ENCODE assay signal across 8 mouse cellular contexts in the genomic region with DNA sequence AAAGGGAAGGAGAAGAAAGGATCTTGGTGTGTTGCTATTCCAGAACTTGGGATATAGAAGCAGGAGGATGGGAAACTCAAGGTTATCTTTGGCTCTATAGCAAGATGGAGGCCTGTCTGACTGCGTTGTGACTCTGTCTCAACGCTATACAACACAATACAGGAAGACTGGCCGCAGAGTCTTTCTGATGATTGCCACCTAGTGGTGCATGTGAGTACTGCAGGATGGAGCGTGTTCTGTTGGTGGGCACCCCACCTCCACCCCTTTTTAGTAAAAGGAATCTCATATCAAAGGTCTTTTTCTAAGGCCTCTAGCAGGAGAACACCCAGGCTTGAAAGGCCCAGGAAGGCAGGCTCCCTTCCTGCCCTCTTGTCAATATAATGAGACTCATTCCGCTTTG. TPM values are rescaled to one million over a fixed set of nuclear protein-coding genes. Genes with fewer than 3 reads are reported as not detected.
DNase-seq lines count a peak whose midpoint lies in the region; ATAC-seq lines count a peak whose summit lies in the region.

No protein-coding gene starts in this region.

- 14% methylated on average over 5 of the region's 5 CpGs for WGBS in forebrain, embryonic 11.5 days
- 9% methylated on average over 5 of the region's 5 CpGs for WGBS in forebrain, embryonic 12.5 days

- no peak overlapping the region for H3K4me3 ChIP-seq in forebrain, embryonic 11.5 days (ENCODE audit: low read depth, low read length)
- no peak overlapping the region for H3K4me3 ChIP-seq in forebrain, embryonic 12.5 days (replicated peaks)

- no peak for ATAC-seq in forebrain, embryonic 11.5 days (replicated peaks; ENCODE audit: low FRiP score)
- ATAC-seq in forebrain, embryonic 12.5 days (ENCODE audit: low FRiP score) = no peak

- H3K27ac ChIP-seq in forebrain, embryonic 11.5 days (ENCODE audit: low read depth, low read length) = no peak overlapping the region
- no peak overlapping the region for H3K27ac ChIP-seq in forebrain, embryonic 12.5 days

- no peaks in the 10 kb centered on the region for H3K36me3 ChIP-seq in forebrain, embryonic 11.5 days (ENCODE audit: control insufficient read depth, insufficient read depth, low read length)
- no peaks in the 10 kb centered on the region for H3K36me3 ChIP-seq in forebrain, embryonic 12.5 days (replicated peaks)

- no peaks in the 10 kb centered on the region for H3K4me1 ChIP-seq in forebrain, embryonic 11.5 days (replicated peaks; ENCODE audit: control insufficient read depth, insufficient read depth, low read length)
- 0 out of 2 replicates have a peak, but pooled peaks cover 4% of the 10 kb centered on the region for H3K4me1 ChIP-seq in forebrain, embryonic 12.5 days

- H3K27me3 ChIP-seq in forebrain, embryonic 11.5 days (ENCODE audit: control insufficient read depth, insufficient read depth, low read length) = no peaks in the 10 kb centered on the region
- peaks cover 22% of the 10 kb centered on the region for H3K27me3 ChIP-seq in forebrain, embryonic 12.5 days

- H3K9me3 ChIP-seq in forebrain, embryonic 11.5 days (ENCODE audit: control insufficient read depth, low read length) = no peaks in the 10 kb centered on the region
- no peaks in the 10 kb centered on the region for H3K9me3 ChIP-seq in forebrain, embryonic 12.5 days

- no peak overlapping the region for H3K9ac ChIP-seq in forebrain, embryonic 11.5 days (ENCODE audit: low read length)
- no peak overlapping the region for H3K9ac ChIP-seq in forebrain, embryonic 12.5 days

- peak; percentile 88 for DNase-seq in forebrain, embryonic 11.5 days (ENCODE audit: low spot score)
- peak; percentile 38 for DNase-seq in Muller cell, postnatal 12 days (ENCODE audit: inconsistent ontology term)
- DNase-seq in cerebellum, adult 9-11 months = peak; percentile 67
- DNase-seq in gastrocnemius, postnatal 36 days = peak; percentile 66 to 71
- peak; percentile 69 to 76 for DNase-seq in layer of hippocampus, postnatal 36 days
- peak; percentile 77 for DNase-seq in mesoderm, embryonic 11.5 days (ENCODE audit: low read depth, low spot score)
- DNase-seq in spleen, postnatal 36 days (ENCODE audit: low spot score in 2 of 2) = peak; percentile 50 to 61

- H3K4me2 ChIP-seq in forebrain, embryonic 11.5 days (ENCODE audit: low read depth, low read length, severe bottlenecking) = no peak overlapping the region
- H3K4me2 ChIP-seq in forebrain, embryonic 12.5 days = no peak overlapping the region

- intact Hi-C loops in gastrocnemius, postnatal 36 days (cut with DNase I) = loop anchor here (1.0 to 10.0 kb wide), 4 partner anchors 95 to 222 kb away; a partner anchor contains a TSS

RNA-seq across cellular contexts. Expression of a gene that starts 36.5 kb away (rescaled TPM):
- polyA plus RNA-seq in forebrain, embryonic 11.5 days (2014; fragmentation: Nextera tagmentation; extraction: Ambion mirVana) = 3.2 TPM in 2 replicates
- polyA plus RNA-seq in forebrain, embryonic 12.5 days (2016; fragmentation: Nextera tagmentation; extraction: Ambion mirVana) = 3.2 and 3.7 TPM in 2 replicates
- 1 to 10 TPM; 4.6 to 4.8 TPM for total RNA-seq in gastrocnemius, postnatal 36 days (2021)
- total RNA-seq in layer of hippocampus, postnatal 36 days (2021) = 1 to 10 TPM; 7.9 to 9.6 TPM

RNA-seq across cellular contexts. Expression of a gene that starts 59.7 kb away (rescaled TPM):
- 3.8 and 4.6 TPM in 2 replicates for polyA plus RNA-seq in forebrain, embryonic 11.5 days (2014; fragmentation: Nextera tagmentation; extraction: Ambion mirVana)
- polyA plus RNA-seq in forebrain, embryonic 12.5 days (2016; fragmentation: Nextera tagmentation; extraction: Ambion mirVana) = 4.6 and 4.7 TPM in 2 replicates
- total RNA-seq in gastrocnemius, postnatal 36 days (2021) = 1 to 10 TPM; 1.9 to 2.6 TPM
- 1 to 10 TPM; 3.2 to 4.3 TPM for total RNA-seq in layer of hippocampus, postnatal 36 days (2021)

Comparison
In these comparisons a context has a peak if more than half of its experiments do, and no peak if none do; other contexts are left out.
1. DNase-seq: peak in every context shown above with its lines; median percentile 88 in forebrain, embryonic 11.5 days; 77 in mesoderm, embryonic 11.5 days; 72 in layer of hippocampus, postnatal 36 days; 68 in gastrocnemius, postnatal 36 days; 67 in cerebellum, adult 9-11 months; 56 in spleen, postnatal 36 days; 38 in Muller cell, postnatal 12 days.